Mouse (Mus musculus) embryonic facial prominence, embryonic 10.5 days (tissue): ENCODE measurements around the gene Gng3. TPM values are rescaled to one million over a fixed set of nuclear protein-coding genes. Genes with fewer than 3 reads are reported as not detected.
A peak's percentile ranks its signal among the peaks of the same experiment; 100 is the strongest.
"Not testable (repeated sequence)": the region's sequence is repeated elsewhere in the genome, so short reads cannot be mapped to it uniquely, and the experiment has no call there.

Experiments used
- DNase-seq: peaks from one replicate; pipeline ENCODE4 v3.0.0-alpha.2; 2017; ENCODE audit warnings: low spot score
- H3K27ac ChIP-seq: fragments of 300-500 bp; sonication (generic); replicated peaks from 2 replicates; pipeline ENCODE4 v1.5.1; 2016; ENCODE audit warnings: mild to moderate bottlenecking
- H3K27me3 ChIP-seq: fragments of 300-500 bp; sonication (generic); replicated peaks from 2 replicates; pipeline ENCODE4 v1.6.1; 2016; ENCODE audit warnings: low read depth, mild to moderate bottlenecking; ENCODE audit not compliant: poor library complexity, severe bottlenecking
- H3K36me3 ChIP-seq: fragments of 300-500 bp; sonication (generic); replicated peaks from 2 replicates; pipeline ENCODE4 v1.6.1; 2016; ENCODE audit warnings: mild to moderate bottlenecking, moderate library complexity
- H3K4me1 ChIP-seq: fragments of 300-500 bp; sonication (generic); 2 replicates; pipeline ENCODE4 v1.6.1; 2016
- H3K4me3 ChIP-seq: fragments of 300-500 bp; sonication (generic); 2 replicates; pipeline ENCODE4 v1.5.1; 2016; ENCODE audit warnings: mild to moderate bottlenecking, moderate library complexity
- H3K9me3 ChIP-seq: fragments of 300-500 bp; sonication (generic); 2 replicates; pipeline ENCODE4 v1.6.1; 2016; ENCODE audit warnings: mild to moderate bottlenecking
- WGBS: fragments of 180-500 bp; shearing (Covaris S2); methylation state at CpG from one replicate; pipeline ENCODE4 v1.1.7; 2016; 5-methylcytosine and 5-hydroxymethylcytosine counted together
- polyA plus RNA-seq: library from polyadenylated mRNA; unstranded; fragments of >200 nt; fragmentation: Nextera tagmentation; extraction: Ambion mirVana; gene quantifications from 2 replicates; pipeline ENCODE4 v1.2.1, GENCODE M21; 2016

The Gng3 gene
- polyA plus RNA-seq, 1 experiment from 2014 or later: 32.0 TPM

DNA sequence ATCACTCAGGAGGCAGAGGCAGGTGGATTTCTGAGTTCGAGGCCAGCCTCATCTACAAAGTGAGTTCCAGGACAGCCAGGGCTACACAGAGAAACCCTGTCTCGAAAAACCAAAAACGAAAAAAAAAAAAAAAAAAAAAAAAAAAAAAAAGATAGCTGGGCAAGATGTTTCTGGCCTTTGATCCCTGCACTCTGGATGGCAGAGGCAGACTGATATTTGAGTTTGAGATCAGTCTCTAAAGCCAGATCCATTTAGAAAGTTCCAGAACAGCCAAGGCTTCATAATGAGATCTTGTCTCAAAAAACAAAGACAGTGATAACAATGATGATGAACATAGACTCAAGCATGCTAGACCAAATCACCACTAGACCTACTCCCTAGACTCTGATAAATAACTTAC is 31.4 kb upstream of the Gng3 start:
- H3K9me3 ChIP-seq, H3K27ac ChIP-seq, H3K27me3 ChIP-seq, DNase-seq: not testable (repeated sequence)
- H3K4me1 ChIP-seq: peaks cover 12% of the 10 kb centered on the region
- peaks cover 25% of the 10 kb centered on the region for H3K36me3 ChIP-seq
- peak overlapping the region; percentile 85 for H3K4me3 ChIP-seq
- 77% methylated on average over 3 of the region's 3 CpGs for WGBS

DNA sequence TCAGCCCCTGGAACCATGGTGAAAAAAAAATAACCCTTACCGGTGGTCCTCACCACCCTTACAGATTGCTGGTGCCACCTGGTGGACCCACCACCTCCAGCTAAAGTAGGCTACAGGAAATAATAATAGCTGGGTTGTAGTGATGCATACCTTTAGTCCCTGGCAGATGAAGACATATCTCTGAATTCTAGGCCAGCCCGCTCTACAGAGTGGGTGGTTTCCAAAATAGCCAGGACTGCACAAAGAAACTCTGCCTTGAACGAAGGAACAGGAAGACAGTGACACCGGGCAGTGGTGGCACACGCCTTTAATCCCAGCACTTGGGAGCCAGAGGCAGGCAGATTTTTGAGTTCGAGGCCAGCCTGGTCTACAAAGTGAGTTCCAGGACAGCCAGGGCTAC is 25.3 kb upstream of the Gng3 start:
- Histone ChIP-seq H3K36me3 (no peaks in the 10 kb centered on the region), H3K27ac (no peak overlapping the region), H3K9me3 (no peaks in the 10 kb centered on the region), H3K4me3 (no peak overlapping the region), H3K27me3 (no peaks in the 10 kb centered on the region), H3K4me1 (peaks cover 9% of the 10 kb centered on the region)
- DNase-seq: no peak
- 85% methylated on average over 6 of the region's 6 CpGs for WGBS

DNA sequence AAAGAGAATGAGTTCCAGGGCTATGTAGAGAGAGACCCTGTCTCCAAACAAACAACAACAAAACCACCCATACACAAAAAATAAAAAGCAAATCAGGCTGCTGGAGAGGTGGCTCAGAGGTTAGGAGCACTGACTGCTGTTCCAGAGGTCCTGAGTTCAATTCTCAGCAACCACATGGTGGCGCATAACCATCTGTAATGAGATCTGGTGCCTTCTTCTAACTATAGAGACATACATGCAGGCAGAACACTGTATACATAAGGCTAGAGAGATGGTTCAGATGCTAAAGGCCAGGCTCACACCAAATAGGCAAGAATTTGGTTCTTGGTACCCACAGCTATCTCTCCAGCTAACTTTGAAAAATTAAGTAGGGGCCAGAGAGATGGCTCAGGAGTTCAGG is 20.0 kb upstream of the Gng3 start:
- Histone ChIP-seq H3K4me3 (no peak overlapping the region), H3K27ac (no peak overlapping the region), H3K36me3 (no peaks in the 10 kb centered on the region), H3K27me3 (no peaks in the 10 kb centered on the region), H3K9me3 (no peaks in the 10 kb centered on the region), H3K4me1 (peaks cover 9% of the 10 kb centered on the region)
- WGBS: 18% methylated on average over 1 of the region's 1 CpGs
- no peak for DNase-seq

DNA sequence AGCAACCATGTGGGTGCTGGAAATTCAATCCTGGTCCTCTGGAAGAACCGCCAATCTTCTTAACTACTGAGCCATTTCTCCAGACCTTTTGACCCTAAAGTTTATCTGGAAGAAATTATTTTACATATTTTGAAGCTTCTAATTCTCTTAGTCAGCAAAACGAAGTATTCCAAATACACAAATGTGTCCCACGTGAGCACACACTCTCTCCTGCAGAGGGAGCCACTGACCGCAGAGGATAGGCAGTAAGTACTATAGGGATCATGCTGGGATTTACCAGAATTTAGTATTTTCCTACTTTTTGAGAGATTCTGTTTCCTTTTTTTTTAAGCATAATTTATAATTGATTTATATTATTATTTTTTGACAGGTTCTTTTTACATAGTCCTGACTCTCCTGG is 18.7 kb upstream of the Gng3 start:
- no peak overlapping the region for H3K4me3 ChIP-seq
- no peaks in the 10 kb centered on the region for H3K36me3 ChIP-seq
- 43% methylated on average over 4 of the region's 4 CpGs for WGBS
- peak; percentile 36 for DNase-seq
- no peaks in the 10 kb centered on the region for H3K9me3 ChIP-seq
- no peak overlapping the region for H3K27ac ChIP-seq
- no peaks in the 10 kb centered on the region for H3K27me3 ChIP-seq
- peaks cover 9% of the 10 kb centered on the region for H3K4me1 ChIP-seq

DNA sequence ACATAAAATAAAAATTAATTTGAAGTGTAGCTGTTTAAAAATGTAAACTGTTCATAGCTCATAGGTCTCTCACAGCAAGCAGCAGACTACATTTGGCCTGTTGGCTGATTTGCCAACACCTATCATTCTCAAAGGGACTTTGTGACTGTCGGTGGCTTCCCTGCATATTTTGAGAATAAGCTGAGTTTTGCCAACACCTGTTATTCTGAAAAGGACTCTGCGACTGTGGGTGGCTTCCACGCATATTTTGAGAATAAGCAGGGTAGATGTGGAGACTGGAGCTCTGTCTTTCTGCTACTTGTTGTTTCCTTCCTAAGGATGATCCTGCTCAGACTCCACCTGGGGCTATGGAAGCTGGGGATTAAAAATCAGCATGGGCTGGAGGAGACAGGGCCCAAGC is 14.1 kb upstream of the Gng3 start:
- H3K27me3 ChIP-seq: no peaks in the 10 kb centered on the region
- H3K9me3 ChIP-seq: no peaks in the 10 kb centered on the region
- H3K4me3 ChIP-seq: no peak overlapping the region
- no peak overlapping the region for H3K27ac ChIP-seq
- H3K36me3 ChIP-seq: peaks cover 8% of the 10 kb centered on the region; the same call in 1 of the 2 replicates
- 85% methylated on average over 3 of the region's 3 CpGs for WGBS
- DNase-seq: no peak
- H3K4me1 ChIP-seq: peaks cover 24% of the 10 kb centered on the region

DNA sequence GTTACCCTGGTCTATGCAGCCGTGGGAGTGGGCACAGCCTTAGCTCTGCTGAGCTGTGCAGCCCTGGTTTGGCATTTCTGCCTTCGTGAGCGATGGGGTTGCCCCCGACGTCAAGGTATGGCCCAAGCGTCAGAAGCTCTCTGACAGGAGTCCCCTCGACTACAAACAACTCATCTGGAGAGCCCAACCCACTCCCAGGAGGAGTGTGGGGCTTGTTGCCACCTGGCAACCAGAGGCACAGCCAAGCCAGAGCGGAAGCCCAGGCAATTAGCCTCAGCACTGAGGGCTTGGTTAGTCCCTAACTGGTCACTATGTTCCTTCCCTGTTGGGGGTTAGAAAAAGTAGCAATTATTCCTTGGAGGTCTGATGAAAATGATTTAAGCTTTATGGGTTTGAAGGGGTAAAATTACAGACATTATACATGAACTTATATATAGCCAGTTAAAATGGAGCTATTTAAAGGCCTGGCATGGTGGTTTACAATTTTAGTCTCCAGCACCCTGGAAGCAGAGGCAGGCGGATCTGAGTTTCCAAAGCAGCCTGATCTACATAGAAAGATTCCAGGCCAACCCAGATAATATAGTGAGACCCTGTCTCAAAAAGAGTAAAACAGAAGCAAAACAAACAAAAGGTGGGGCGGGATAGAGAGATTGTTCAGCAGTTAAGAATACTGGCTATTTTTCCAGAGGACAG is 13.4 kb upstream of the Gng3 start:
- no peaks in the 10 kb centered on the region for H3K9me3 ChIP-seq
- H3K4me3 ChIP-seq: no peak overlapping the region
- H3K27ac ChIP-seq: no peak overlapping the region; the same call in 1 of the 2 replicates
- DNase-seq: no peak
- H3K27me3 ChIP-seq: no peaks in the 10 kb centered on the region
- WGBS: 61% methylated on average over 10 of the region's 10 CpGs
- peaks cover 16% of the 10 kb centered on the region for H3K36me3 ChIP-seq
- H3K4me1 ChIP-seq: peaks cover 27% of the 10 kb centered on the region

DNA sequence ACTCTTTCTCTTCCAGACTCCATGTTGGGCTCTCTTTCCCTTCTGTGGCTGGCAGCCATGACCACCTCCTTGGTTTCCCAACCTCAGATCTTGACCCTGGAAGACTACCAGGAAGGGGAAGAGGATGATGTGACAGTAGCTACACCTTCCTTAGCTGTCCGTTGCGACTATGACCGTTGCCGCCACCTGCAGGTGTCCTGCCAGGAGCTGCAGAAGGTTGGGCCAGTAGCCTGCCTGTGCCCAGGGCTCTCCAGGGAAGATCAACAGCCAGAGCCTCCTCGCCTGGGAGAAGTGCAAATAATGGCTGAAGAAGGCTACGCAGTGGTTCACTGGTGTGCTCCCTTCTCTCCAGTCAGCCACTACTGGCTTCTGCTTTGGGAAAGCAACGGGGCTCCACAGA is 12.6 kb upstream of the Gng3 start:
- Histone ChIP-seq H3K27me3 (no peaks in the 10 kb centered on the region), H3K4me1 (peaks cover 27% of the 10 kb centered on the region), H3K36me3 (peaks cover 23% of the 10 kb centered on the region), H3K4me3 (no peak overlapping the region), H3K9me3 (no peaks in the 10 kb centered on the region), H3K27ac (no peak overlapping the region; the same call in 1 of the 2 replicates)
- WGBS: 58% methylated on average over 7 of the region's 7 CpGs
- no peak for DNase-seq

DNA sequence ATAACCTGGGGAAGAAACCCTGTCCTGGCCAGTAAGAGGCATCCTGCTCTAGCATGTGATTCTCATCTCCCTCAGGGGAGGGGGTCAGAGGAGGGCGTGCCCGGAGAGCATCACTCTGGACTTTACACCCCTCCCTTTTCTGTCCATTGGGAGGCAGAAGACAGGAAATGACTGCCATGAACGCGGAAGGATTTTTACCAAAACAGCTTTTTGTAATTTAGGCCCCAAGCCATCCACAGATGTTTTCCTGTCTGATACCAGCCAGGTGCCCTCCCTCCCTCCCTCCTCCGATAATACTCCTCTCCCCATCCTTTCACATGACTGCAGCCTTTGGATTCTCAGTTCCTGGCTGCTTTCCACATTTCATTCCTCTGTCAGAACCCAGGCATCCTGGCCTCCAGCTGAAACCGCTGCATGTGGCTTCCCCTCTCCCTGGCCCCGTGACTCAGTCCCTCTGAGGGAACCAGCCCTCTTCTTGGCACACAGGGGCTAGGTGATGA is 11.5 kb upstream of the Gng3 start, which contains the start of gene Lrrn4cl:
Lrrn4cl (plus strand) TSS at position 367 of the 500 bp plus-strand sequence.
- peak within 1 kb of the TSS; percentile 31 for H3K27ac ChIP-seq
- H3K27me3 ChIP-seq: no peaks in the 10 kb centered on the region
- peaks cover 35% of the 10 kb centered on the region for H3K36me3 ChIP-seq
- WGBS: 21% methylated on average over 7 of the region's 7 CpGs
- peaks cover 27% of the 10 kb centered on the region for H3K4me1 ChIP-seq
- no peaks in the 10 kb centered on the region for H3K9me3 ChIP-seq
- DNase-seq: peak; percentile 55
- H3K4me3 ChIP-seq: no peak within 1 kb of the TSS

DNA sequence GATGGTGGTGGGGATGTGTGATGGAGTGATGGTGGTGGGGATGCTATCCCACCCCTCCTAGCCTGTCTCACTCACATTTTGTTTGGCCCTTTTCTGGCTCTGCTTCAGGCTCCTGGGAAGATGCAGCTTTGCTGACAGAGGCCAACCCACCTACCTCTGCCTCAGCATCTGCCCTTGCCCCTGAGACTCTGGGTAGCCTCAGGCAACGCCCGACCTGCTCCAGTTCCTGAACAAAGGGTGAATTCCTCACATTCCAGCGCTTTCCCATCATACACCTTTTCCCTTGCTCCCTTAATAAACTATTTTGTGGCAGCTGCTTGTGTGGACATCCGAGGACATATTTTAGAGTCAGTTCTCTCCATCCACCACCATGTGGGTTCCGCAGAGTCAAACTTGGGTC is 9.4 kb upstream of the Gng3 start:
- Histone ChIP-seq H3K27me3 (no peaks in the 10 kb centered on the region), H3K27ac (no peak overlapping the region), H3K9me3 (no peaks in the 10 kb centered on the region), H3K4me1 (peaks cover 27% of the 10 kb centered on the region), H3K4me3 (no peak overlapping the region), H3K36me3 (peaks cover 36% of the 10 kb centered on the region)
- no peak for DNase-seq
- 77% methylated on average over 5 of the region's 5 CpGs for WGBS

DNA sequence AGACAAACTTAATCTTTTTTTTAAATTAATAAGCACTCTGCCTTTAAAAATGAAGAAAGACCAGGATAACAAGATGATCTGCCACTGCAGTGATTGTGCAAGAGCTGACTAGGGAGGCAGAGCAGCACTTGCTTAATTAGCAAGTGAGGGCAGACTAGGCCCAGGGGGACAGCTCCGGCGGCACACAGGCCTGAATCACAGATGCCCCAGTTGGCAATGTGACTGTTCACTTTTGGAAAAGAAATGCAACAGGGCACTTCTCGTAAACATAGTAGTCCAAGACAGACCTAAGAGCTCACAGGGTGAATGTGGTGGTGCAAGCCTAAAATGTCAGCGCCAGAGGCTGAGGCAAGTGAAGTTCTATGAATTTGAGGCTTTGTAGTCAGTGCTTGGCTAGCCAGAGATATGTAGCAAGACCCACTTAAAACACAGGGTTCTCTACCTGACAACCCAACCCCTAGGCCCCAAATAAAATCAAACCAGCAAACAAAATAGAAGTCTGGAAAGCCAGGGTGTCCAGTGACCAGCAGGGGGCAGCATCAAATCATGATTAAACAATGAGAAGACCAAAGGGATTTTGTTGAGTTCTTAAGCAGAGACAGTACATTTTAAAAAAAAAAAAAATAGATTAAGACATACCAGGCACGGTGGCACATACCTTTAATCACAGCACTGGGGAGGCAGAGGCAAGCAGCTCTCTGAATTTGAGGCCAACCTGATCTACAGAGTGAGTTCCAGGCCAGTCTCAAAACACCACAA is 5.6 kb upstream of the Gng3 start:
- H3K36me3 ChIP-seq: peaks cover 53% of the 10 kb centered on the region
- DNase-seq: peak; percentile 77
- 65% methylated on average over 5 of the region's 5 CpGs for WGBS
- H3K4me3 ChIP-seq: no peak overlapping the region
- H3K27me3 ChIP-seq: no peaks in the 10 kb centered on the region
- peaks cover 24% of the 10 kb centered on the region for H3K4me1 ChIP-seq
- no peak overlapping the region for H3K27ac ChIP-seq
- no peaks in the 10 kb centered on the region for H3K9me3 ChIP-seq

DNA sequence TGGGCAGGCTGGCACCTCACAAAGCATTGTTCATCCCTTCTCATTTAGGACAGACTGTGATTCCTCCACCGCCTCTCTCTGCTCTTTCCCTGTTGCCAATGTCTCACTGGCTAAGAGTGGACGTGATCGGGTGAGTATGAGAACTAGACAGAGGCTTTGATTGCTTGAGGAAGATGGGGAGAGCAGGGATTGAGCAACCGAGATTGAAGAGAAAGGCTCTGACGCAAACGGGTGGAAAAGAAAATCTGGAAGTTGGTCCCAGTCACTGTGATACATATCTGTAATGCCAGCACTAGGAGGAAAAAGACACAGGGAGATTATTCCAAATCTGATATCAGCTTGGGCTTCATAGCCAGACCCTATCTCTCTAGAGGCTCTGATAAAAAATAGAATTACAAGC is 4.0 kb upstream of the Gng3 start:
- Histone ChIP-seq H3K4me3 (no peak overlapping the region), H3K9me3 (no peaks in the 10 kb centered on the region), H3K36me3 (peaks cover 43% of the 10 kb centered on the region), H3K27me3 (no peaks in the 10 kb centered on the region), H3K27ac (no peak overlapping the region), H3K4me1 (peaks cover 34% of the 10 kb centered on the region)
- 88% methylated on average over 6 of the region's 6 CpGs for WGBS
- no peak for DNase-seq

DNA sequence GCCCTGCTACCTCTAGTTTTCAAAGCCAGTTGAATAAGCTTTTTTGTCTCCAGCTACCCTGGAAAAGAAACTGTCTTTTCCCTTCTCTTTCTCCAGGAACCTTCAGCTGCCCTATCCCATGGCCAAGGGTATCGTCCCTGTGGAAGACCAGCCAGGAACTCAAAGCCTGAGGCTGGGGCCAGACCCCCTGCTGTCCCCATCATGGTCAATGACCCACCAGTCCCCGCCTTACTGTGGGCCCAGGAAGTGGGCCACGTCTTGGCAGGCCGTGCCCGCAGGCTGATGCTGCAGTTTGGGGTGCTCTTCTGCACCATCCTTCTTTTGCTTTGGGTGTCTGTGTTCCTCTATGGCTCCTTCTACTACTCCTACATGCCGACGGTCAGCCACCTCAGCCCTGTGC is 2.0 kb upstream of the Gng3 start:
- DNase-seq: no peak
- H3K36me3 ChIP-seq: peaks cover 29% of the 10 kb centered on the region
- H3K27ac ChIP-seq: peak overlapping the region; percentile 76; the same call in 1 of the 2 replicates
- 90% methylated on average over 7 of the region's 7 CpGs for WGBS
- H3K27me3 ChIP-seq: no peaks in the 10 kb centered on the region
- H3K9me3 ChIP-seq: no peaks in the 10 kb centered on the region
- peaks cover 39% of the 10 kb centered on the region for H3K4me1 ChIP-seq
- peak overlapping the region; percentile 69 for H3K4me3 ChIP-seq
